Mouse (Mus musculus) MEL (cell line): ENCODE data around the gene Nlgn3. TPM values are rescaled to one million over a fixed set of nuclear protein-coding genes. Genes with fewer than 3 reads are reported as not detected.
A peak's percentile ranks its signal among the peaks of the same experiment; 100 is the strongest.

Experiments
- DNase-seq: peaks from one replicate; pipeline ENCODE4 v3.0.0; 2011; ENCODE audit warnings: low read depth, low spot score
- H3K27ac ChIP-seq: 2 replicates; pipeline ENCODE4 v1.5.1; 2012; ENCODE audit warnings: low read depth, mild to moderate bottlenecking, control low read depth, low read length, moderate library complexity; ENCODE audit not compliant: control insufficient read depth
- H3K27me3 ChIP-seq, 2 experiments: fragments of 150-350 bp in 1 of 2; sonication (generic) in 1 of 2; 2 replicates each; pipeline ENCODE4 v1.6.1; 2012; ENCODE audit warnings: low read length in 2 of 2, mild to moderate bottlenecking in 2 of 2, improper control_type of control experiment in 1 of 2, moderate library complexity in 1 of 2; ENCODE audit not compliant: insufficient read depth in 2 of 2, control insufficient read depth in 1 of 2
- H3K36me3 ChIP-seq, 2 experiments: 2 replicates each; pipeline ENCODE4 v1.6.1; 2012 to 2014; ENCODE audit warnings: low read length in 2 of 2, improper control_type of control experiment in 1 of 2, inconsistent platforms in 1 of 2, mild to moderate bottlenecking in 1 of 2; ENCODE audit not compliant: insufficient read depth in 2 of 2, control insufficient read depth in 1 of 2
- H3K4me1 ChIP-seq, 2 experiments: fragments of 150-350 bp in 1 of 2; sonication (generic) in 1 of 2; 2 replicates each; pipeline ENCODE4 v1.6.1; 2012; ENCODE audit warnings: low read length in 2 of 2, improper control_type of control experiment in 1 of 2, mild to moderate bottlenecking in 1 of 2; ENCODE audit not compliant: insufficient read depth in 2 of 2, control insufficient read depth in 1 of 2
- H3K4me3 ChIP-seq, 2 experiments: fragments of 150-350 bp in 1 of 2; sonication (generic) in 1 of 2; 2 replicates each; pipeline ENCODE4 v1.5.1; 2012; ENCODE audit warnings: low read depth in 2 of 2, low read length in 2 of 2, mild to moderate bottlenecking in 2 of 2, moderate library complexity in 2 of 2, control low read depth in 1 of 2, improper control_type of control experiment in 1 of 2; ENCODE audit not compliant: control insufficient read depth in 1 of 2, insufficient read depth in 1 of 2
- H3K79me2 ChIP-seq: 2 replicates; pipeline ENCODE4 v1.6.1; 2012; ENCODE audit warnings: mild to moderate bottlenecking, low read length, moderate library complexity; ENCODE audit not compliant: control insufficient read depth, poor library complexity, insufficient read depth
- H3K9ac ChIP-seq: 2 replicates; pipeline ENCODE4 v1.6.1; 2012; ENCODE audit warnings: low read depth, mild to moderate bottlenecking, control low read depth, low read length, moderate library complexity; ENCODE audit not compliant: control insufficient read depth, poor library complexity, severe bottlenecking
- H3K9me3 ChIP-seq: fragments of 150-350 bp; sonication (generic); replicated peaks from 2 replicates; pipeline ENCODE4 v1.6.1; 2012; ENCODE audit warnings: mild to moderate bottlenecking, low read length, improper control_type of control experiment, moderate library complexity; ENCODE audit not compliant: insufficient read depth
- BHLHE40 ChIP-seq: IDR thresholded peaks from 2 replicates; pipeline ENCODE4 v1.6.1; 2012; ENCODE audit warnings: low read depth, mild to moderate bottlenecking, inconsistent platforms, low read length, improper control_type of control experiment, borderline replicate concordance
- CHD1 ChIP-seq: IDR thresholded peaks from 2 replicates; pipeline ENCODE4 v1.6.1; 2012; ENCODE audit warnings: low read depth, mild to moderate bottlenecking, inconsistent platforms, low read length, improper control_type of control experiment
- CHD2 ChIP-seq: IDR thresholded peaks from 2 replicates; pipeline ENCODE4 v1.6.1; 2011; ENCODE audit warnings: low read length, improper control_type of control experiment
- CTCF ChIP-seq, 3 experiments: IDR thresholded peaks in 2 of 3; conservative IDR thresholded peaks in 1 of 3; 2 replicates each; pipeline ENCODE4 v1.5.1; 2011 to 2012; ENCODE audit warnings: low read length in 3 of 3, low read depth in 2 of 3, mild to moderate bottlenecking in 2 of 3, improper control_type of control experiment in 1 of 3, inconsistent platforms in 1 of 3, mixed read lengths in 1 of 3, moderate library complexity in 1 of 3; ENCODE audit not compliant: control insufficient read depth in 1 of 3, insufficient read depth in 1 of 3, poor library complexity in 1 of 3, severe bottlenecking in 1 of 3
- EP300 ChIP-seq, 2 experiments: IDR thresholded peaks; 2 replicates each; pipeline ENCODE4 v1.6.1; 2011; ENCODE audit warnings: improper control_type of control experiment in 2 of 2, low read length in 2 of 2, low read depth in 1 of 2, mild to moderate bottlenecking in 1 of 2
- GATA1 ChIP-seq: IDR thresholded peaks from 2 replicates; pipeline ENCODE4 v1.6.1; 2011; ENCODE audit warnings: low read depth, low read length, improper control_type of control experiment
- HCFC1 ChIP-seq: IDR thresholded peaks from 2 replicates; pipeline ENCODE4 v1.6.1; 2012; ENCODE audit warnings: low read depth, mild to moderate bottlenecking, inconsistent platforms, low read length, improper control_type of control experiment, moderate library complexity
- JUND ChIP-seq: IDR thresholded peaks from 2 replicates; pipeline ENCODE4 v1.6.1; 2011; ENCODE audit warnings: low read depth, mild to moderate bottlenecking, improper control_type of control experiment, low read length
- KAT2A ChIP-seq: conservative IDR thresholded peaks from 2 replicates; pipeline ENCODE4 v1.6.1; 2012; ENCODE audit warnings: low read depth, low read length, improper control_type of control experiment, inconsistent platforms
- MAFK ChIP-seq: IDR thresholded peaks from 2 replicates; pipeline ENCODE4 v1.6.1; 2011; ENCODE audit warnings: low read depth, mild to moderate bottlenecking, low read length, improper control_type of control experiment, borderline replicate concordance
- MXI1 ChIP-seq: IDR thresholded peaks from 2 replicates; pipeline ENCODE4 v1.6.1; 2011; ENCODE audit warnings: mild to moderate bottlenecking, low read depth, low read length, improper control_type of control experiment
- MYB ChIP-seq: IDR thresholded peaks from 2 replicates; pipeline ENCODE4 v1.6.1; 2011; ENCODE audit warnings: mild to moderate bottlenecking, low read depth, low read length, improper control_type of control experiment
- POLR2A ChIP-seq, 2 experiments: IDR thresholded peaks; 2 replicates each; pipeline ENCODE4 v1.6.1; 2011 to 2012; ENCODE audit warnings: low read length in 2 of 2, mild to moderate bottlenecking in 2 of 2, control low read depth in 1 of 2, improper control_type of control experiment in 1 of 2, low read depth in 1 of 2, moderate library complexity in 1 of 2; ENCODE audit not compliant: control insufficient read depth in 1 of 2, insufficient read depth in 1 of 2, poor library complexity in 1 of 2
- POLR2AphosphoS2 ChIP-seq: IDR thresholded peaks from 2 replicates; pipeline ENCODE4 v1.6.1; 2011; ENCODE audit warnings: low read length, improper control_type of control experiment
- RAD21 ChIP-seq: IDR thresholded peaks from 2 replicates; pipeline ENCODE4 v1.6.1; 2011; ENCODE audit warnings: mild to moderate bottlenecking, low read depth, low read length, improper control_type of control experiment
- RCOR1 ChIP-seq: IDR thresholded peaks from 2 replicates; pipeline ENCODE4 v1.6.1; 2012; ENCODE audit warnings: low read depth, mild to moderate bottlenecking, inconsistent platforms, low read length, improper control_type of control experiment
- SIN3A ChIP-seq: IDR thresholded peaks from 2 replicates; pipeline ENCODE4 v1.6.1; 2012; ENCODE audit warnings: low read length, improper control_type of control experiment, inconsistent platforms
- SMC3 ChIP-seq: IDR thresholded peaks from 2 replicates; pipeline ENCODE4 v1.6.1; 2011; ENCODE audit warnings: low read depth, low read length, improper control_type of control experiment
- TAL1 ChIP-seq: IDR thresholded peaks from 2 replicates; pipeline ENCODE4 v1.6.1; 2012; ENCODE audit warnings: mild to moderate bottlenecking, inconsistent platforms, low read length, moderate library complexity, mixed read lengths
- TBP ChIP-seq: IDR thresholded peaks from 2 replicates; pipeline ENCODE4 v1.8.0; 2011; ENCODE audit warnings: low read depth, low read length, improper control_type of control experiment
- TCF12 ChIP-seq: IDR thresholded peaks from 2 replicates; pipeline ENCODE4 v1.6.1; 2014; ENCODE audit warnings: low read depth, mild to moderate bottlenecking, inconsistent platforms, low read length, improper control_type of control experiment, moderate library complexity
- UBTF ChIP-seq: IDR thresholded peaks from 2 replicates; pipeline ENCODE4 v1.6.1; 2012; ENCODE audit warnings: low read depth, mild to moderate bottlenecking, inconsistent platforms, low read length, improper control_type of control experiment, moderate library complexity, borderline replicate concordance; ENCODE audit not compliant: insufficient read depth
- USF1 ChIP-seq: IDR thresholded peaks from 2 replicates; pipeline ENCODE4 v1.6.1; 2014; ENCODE audit warnings: low read depth, mild to moderate bottlenecking, inconsistent platforms, low read length, improper control_type of control experiment, moderate library complexity
- ZC3H11A ChIP-seq: IDR thresholded peaks from 2 replicates; pipeline ENCODE4 v1.6.1; 2012; ENCODE audit warnings: low read depth, mild to moderate bottlenecking, inconsistent platforms, low read length, improper control_type of control experiment
- ZNF384 ChIP-seq: IDR thresholded peaks from 2 replicates; pipeline ENCODE4 v1.6.1; 2012; ENCODE audit warnings: low read depth, mild to moderate bottlenecking, inconsistent platforms, low read length, improper control_type of control experiment
- polyA plus RNA-seq, 2 experiments: library from polyadenylated mRNA; stranded (reverse) in 1 of 2; unstranded in 1 of 2; fragments of >175 nt in 1 of 2; fragments of >200 nt in 1 of 2; gene quantifications; 2 replicates each; pipeline versions ENCODE4 v1.2.1 to v1.2.4; 2012; ENCODE audit warnings: low replicate concordance in 2 of 2, low read depth in 1 of 2; ENCODE audit not compliant: insufficient read length in 2 of 2, insufficient read depth in 1 of 2, missing spikeins in 1 of 2
- total RNA-seq: library from RNA; depleted of rRNA; stranded (reverse); fragments of 300-350 nt; gene quantifications from 2 replicates; pipeline ENCODE4 v1.2.3, GENCODE M21; 2012

The Nlgn3 gene
- total and polyA plus RNA-seq, 3 experiments: 0.04 to 0.15 TPM; not detected in 1

DNA sequence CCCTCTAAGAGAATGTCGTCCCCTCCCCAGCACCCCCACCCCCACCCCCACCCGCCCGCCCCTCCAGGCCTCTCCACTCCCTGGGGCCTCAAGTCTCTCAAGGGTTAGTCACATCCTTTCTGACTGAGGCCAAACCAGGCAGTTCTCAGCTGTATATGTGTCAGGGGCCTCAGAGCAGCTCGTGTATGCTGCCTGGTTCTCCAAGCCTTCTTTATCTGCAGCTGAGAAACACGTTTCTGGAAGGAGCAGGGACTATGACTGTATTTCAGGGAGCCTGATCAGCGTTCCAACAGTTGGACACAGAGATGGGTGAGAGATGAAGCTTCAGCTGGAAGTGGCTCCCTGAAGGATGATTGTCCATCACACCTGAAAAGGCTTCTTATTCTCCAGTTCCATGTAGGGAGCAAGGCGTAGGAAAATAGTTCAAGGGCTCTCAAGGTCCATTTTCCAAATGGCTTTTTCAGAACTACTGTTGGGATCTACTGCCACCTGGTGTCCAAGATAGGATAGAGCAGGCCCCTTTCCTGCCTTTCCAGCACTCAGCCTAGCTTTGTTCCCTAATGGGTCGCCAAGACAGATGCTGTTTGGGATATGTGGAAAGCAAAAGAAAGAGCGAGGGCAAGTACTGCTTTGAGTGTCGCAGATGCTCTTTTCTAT lies 30.5 kb downstream of the Nlgn3 start:
- Histone ChIP-seq H3K4me1 (peaks cover 0 to 15% of the 10 kb centered on the region in 2 experiments; a peak in 2 of 4 replicates), H3K36me3 (peaks cover 0 to 4% of the 10 kb centered on the region in 2 experiments; a peak in 2 of 4 replicates), H3K79me2 (peaks cover 3% of the 10 kb centered on the region; the same call in 1 of the 2 replicates), H3K27ac (no peak overlapping the region), H3K9me3 (no peaks in the 10 kb centered on the region), H3K9ac (peak overlapping the region; percentile 43), H3K4me3 (peak overlapping the region; percentile 12 to 51; a peak in 2 of 4 replicates), H3K27me3 (no peaks in the 10 kb centered on the region)
- no peak for TF ChIP-seq EP300 (IDR thresholded peaks at IDR 0.05; ENCODE audit: low read depth in 1 of 2, low read length in 2 of 2)
- TF ChIP-seq CHD1: no peak
- TF ChIP-seq KAT2A: no peak
- TF ChIP-seq HCFC1: no peak
- TF ChIP-seq CTCF (IDR thresholded peaks at IDR 0.05 in 2 of 3, conservative IDR thresholded peaks at IDR 0.05 in 1 of 3; ENCODE audit: control insufficient read depth in 1 of 3, insufficient read depth in 1 of 3, low read depth in 2 of 3, low read length in 3 of 3, poor library complexity in 1 of 3, severe bottlenecking in 1 of 3): peak; percentile 59 to 86 (median 69)
- TF ChIP-seq MXI1: 0 out of 2 replicates have a peak, but pooled peaks have one; percentile 26
- TF ChIP-seq MAFK: no peak
- TF ChIP-seq TAL1: no peak
- TF ChIP-seq MYB: no peak
- TF ChIP-seq SIN3A: peak; percentile 46; the same call in 1 of the 2 replicates
- no peak for TF ChIP-seq POLR2A (IDR thresholded peaks at IDR 0.05; ENCODE audit: control insufficient read depth in 1 of 2, insufficient read depth in 1 of 2, low read depth in 1 of 2, low read length in 2 of 2, poor library complexity in 1 of 2)
- peak; percentile 95 for TF ChIP-seq SMC3
- TF ChIP-seq ZC3H11A: peak; percentile 90
- 0 out of 2 replicates have a peak, but pooled peaks have one; percentile 44 for TF ChIP-seq JUND
- TF ChIP-seq RAD21: peak; percentile 91
- TF ChIP-seq TBP: no peak
- TF ChIP-seq ZNF384: 0 out of 2 replicates have a peak, but pooled peaks have one; percentile 33
- TF ChIP-seq RCOR1: no peak
- TF ChIP-seq BHLHE40: peak; percentile 41; the same call in 1 of the 2 replicates
- TF ChIP-seq CHD2: no peak
- TF ChIP-seq TCF12: no peak
- peak; percentile 67 for DNase-seq

DNA sequence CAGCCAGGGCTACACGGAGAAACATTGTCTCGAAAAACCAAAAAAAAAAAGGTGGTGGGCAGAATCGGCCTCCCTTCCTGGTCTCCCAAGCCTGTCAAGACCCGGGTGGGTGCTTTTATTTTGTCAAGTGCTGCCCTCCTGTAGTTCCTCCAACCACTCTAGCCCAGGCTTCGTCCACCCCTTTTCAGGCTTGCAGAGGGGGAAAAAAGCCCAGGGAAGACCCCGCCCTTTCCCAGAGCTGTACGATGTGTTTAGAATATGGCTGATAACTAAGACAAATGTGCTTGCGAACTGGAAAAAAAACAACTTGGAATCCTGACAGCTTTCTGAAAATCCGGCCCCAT lies 33.0 kb downstream of the Nlgn3 start:
- no peaks in the 10 kb centered on the region for H3K27me3 ChIP-seq
- H3K9ac ChIP-seq: peak overlapping the region; percentile 99
- H3K4me1 ChIP-seq: peaks cover 0 to 9% of the 10 kb centered on the region in 2 experiments; a peak in 1 of 4 replicates
- peak overlapping the region; percentile 51 to 82 for H3K4me3 ChIP-seq
- no peaks in the 10 kb centered on the region for H3K9me3 ChIP-seq
- H3K36me3 ChIP-seq: peaks cover 0 to 4% of the 10 kb centered on the region in 2 experiments; a peak in 2 of 4 replicates
- H3K79me2 ChIP-seq: peaks cover 3% of the 10 kb centered on the region; the same call in 1 of the 2 replicates
- peak overlapping the region; percentile 99 for H3K27ac ChIP-seq
- TF ChIP-seq SMC3 (no peak), MAFK (no peak), JUND (no peak), GATA1 (no peak), MXI1 (no peak), USF1 (no peak), BHLHE40 (no peak), POLR2AphosphoS2 (no peak), UBTF (no peak)
- no peak for DNase-seq
